Mouse (Mus musculus): ENCODE results near the gene Minos1. TPM values are rescaled to one million over a fixed set of nuclear protein-coding genes. Genes with fewer than 3 reads are reported as not detected.

The Minos1 gene
- total RNA-seq, 2 experiments from 2014 or later = 167 to 517 TPM

DNA sequence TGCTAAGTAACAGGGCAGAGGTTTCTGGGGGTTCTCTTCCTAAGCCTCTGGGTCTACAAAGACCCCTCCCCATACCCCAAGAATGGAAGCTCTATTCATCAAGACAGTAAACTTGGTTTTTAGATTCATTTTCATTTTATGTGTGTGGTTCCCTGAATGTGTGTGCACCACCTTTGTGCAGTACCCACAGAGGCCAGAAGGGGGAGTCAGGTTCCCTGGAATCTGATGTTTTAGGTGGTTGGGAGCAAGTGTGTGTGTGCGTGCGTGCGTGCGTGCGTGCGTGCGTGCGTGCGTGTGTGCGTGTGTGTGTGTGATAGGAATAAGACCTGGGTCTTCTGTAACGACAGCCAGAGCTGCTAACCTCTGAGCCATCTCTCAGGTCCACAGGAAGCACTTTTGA is 14.2 kb upstream of the Minos1 start:
- ATAC-seq (replicated peaks; ENCODE audit: poor library complexity) = peak; percentile 68

DNA sequence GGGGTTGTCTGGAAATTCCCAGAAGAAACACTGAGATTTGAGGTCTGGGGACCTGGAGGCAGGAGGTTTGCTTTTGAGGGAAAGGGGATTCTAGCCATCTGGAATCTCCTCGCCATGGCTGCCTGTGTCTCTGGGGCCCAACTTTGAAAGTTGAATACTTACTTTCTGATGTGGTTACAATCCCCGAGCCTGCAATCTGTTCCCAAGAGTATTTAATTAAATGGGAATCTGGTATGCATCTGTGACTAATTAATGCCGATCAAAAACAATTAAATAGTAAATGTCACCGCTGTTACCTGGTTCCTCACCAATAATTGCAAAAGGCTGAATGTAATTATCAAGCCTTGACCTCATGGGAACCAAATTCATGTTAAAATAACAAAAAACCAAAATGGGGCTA is 13.7 kb upstream of the Minos1 start:
- ATAC-seq (replicated peaks; ENCODE audit: poor library complexity) = no peak

DNA sequence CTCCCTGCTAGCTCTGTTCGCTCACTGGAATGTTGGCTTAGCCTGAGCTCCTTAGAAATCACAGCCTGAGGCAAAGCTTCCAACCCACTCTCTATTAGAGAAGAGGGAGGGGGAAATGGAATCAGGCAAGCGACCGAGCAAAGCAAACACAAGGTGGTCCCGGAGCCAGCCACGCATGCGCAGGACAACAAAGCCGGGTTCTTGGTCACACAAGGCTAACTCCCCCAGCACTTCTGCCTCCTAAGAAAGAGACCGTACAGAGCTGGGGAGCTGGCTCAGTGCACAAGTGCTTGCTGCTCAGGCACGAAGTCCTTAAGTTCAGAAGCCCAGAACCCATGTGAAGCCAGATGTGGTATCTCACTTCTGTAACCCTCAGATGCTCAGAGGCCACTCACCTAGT is 12.1 kb upstream of the Minos1 start:
- no peak for ATAC-seq (replicated peaks; ENCODE audit: poor library complexity)

DNA sequence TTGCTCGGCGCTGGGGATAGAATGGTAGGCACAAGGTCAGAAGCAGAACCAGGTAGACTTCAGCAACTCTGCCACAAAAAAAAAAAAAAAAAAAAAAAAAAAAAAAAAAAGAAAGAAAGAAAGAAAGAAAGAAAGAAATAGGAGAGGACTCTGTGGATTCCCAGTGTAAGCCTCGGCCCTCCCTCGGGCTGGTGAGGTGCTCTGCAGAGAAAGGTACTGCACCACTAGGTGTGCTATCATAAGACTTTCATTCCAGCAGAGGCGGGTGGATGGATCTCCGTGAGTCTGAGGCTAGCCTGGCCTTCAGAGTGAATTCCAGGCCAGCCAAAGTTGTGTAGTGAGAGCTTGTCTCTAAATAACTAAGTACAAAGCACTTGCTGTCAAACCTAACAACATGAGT is 10.9 kb upstream of the Minos1 start:
- peak; percentile 68 for ATAC-seq (replicated peaks; ENCODE audit: poor library complexity)

DNA sequence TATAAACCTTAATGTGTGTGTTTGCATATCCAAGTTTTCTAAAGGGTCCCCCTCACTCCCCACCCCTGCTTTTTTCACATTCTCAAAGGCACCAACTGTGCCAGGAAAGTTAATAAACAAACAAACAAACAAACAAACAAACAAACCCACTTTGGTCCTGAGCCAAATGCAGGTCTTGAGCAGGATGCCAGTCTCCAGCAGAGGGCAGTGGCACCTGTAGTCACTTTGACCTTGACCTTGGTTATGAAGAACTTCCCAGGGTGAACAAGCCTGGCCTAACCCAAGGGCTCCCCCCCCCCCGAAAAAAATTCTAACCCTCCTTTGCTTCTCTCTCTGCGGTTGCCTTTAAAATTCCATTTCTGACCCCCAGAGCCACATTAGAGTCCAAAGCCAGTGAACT is 9.4 kb upstream of the Minos1 start:
- peak; percentile 58; the same call in 1 of the 2 replicates for ATAC-seq (replicated peaks; ENCODE audit: poor library complexity)

DNA sequence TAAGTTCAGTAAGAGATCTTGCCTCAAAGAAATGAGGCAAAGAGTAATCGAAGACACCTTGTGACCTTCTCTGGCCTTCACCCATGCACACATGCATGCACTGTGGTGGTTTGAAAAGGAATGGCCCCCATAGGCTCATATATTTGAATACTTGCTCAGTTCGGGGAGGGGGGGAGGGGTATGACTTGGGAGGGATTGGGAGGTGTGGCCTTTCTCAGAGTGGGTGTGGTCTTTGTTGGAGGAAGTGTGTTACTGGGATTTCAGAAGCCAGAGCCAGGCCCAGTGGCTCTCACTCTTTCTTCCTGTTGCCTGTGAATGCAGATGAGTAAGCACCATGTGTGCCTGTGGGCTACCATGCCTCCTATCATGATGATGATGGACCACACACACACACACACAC is 5.1 kb upstream of the Minos1 start:
- ATAC-seq (replicated peaks; ENCODE audit: poor library complexity) = no peak

DNA sequence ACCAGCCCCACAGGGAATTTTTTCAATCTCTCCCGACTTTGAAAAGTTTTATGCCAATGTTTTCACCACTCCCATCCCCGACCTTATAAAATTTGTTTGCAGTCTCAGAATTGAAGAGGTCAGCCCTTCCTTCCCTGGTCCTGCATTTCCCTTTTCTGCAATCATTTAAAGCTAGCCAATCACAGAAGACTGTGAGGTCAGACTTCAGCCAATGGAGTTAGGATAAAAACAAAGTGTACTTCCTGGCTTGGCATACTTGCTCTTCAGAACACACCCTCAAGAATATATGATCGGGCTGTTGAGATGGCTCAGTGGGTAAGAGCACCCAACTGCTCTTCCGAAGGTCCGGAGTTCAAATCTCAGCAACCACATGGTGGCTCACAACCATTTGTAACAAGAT is 2.2 kb upstream of the Minos1 start:
- ATAC-seq (replicated peaks; ENCODE audit: poor library complexity) = no peak

DNA sequence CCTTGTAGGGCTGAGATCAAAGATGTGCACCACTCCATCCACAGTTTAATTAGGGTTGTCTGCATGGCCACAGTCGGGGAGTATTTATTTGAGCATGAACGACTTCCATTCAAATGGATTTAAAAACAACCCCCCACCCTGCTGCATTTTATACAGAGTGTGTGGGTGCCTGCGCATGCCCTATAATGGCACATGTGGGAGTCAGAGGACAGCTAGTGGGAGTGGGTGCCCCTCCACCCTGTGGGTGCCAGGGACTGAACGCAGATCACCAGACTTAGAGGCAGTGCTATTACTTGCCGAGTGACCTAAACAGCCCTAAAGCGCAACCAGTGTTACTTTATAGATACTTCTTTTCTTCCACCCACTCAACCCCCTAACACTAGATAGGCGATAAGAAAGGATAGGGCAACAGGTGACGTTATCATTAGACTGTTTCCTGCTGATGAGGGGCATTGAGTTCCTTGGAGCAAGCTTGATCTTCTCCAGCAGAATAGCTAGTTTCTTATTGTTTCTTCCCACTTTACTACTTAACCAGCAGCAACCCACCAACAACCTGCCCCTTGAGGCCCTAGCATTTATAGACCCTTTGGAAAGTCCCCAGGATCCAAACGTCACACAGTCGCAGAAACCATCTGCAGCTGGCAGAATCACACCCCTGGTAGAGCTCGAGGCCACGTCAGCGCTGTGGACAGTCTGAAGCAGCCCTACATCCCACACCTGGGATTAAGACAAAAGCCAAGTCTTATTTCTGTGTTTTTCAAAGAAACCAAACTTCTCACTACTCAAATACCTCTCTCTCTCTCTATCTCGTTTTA is 1.2 kb upstream of the Minos1 start:
- ATAC-seq (replicated peaks; ENCODE audit: poor library complexity) = 0 out of 2 replicates have a peak, but pooled peaks have one; percentile 3

DNA sequence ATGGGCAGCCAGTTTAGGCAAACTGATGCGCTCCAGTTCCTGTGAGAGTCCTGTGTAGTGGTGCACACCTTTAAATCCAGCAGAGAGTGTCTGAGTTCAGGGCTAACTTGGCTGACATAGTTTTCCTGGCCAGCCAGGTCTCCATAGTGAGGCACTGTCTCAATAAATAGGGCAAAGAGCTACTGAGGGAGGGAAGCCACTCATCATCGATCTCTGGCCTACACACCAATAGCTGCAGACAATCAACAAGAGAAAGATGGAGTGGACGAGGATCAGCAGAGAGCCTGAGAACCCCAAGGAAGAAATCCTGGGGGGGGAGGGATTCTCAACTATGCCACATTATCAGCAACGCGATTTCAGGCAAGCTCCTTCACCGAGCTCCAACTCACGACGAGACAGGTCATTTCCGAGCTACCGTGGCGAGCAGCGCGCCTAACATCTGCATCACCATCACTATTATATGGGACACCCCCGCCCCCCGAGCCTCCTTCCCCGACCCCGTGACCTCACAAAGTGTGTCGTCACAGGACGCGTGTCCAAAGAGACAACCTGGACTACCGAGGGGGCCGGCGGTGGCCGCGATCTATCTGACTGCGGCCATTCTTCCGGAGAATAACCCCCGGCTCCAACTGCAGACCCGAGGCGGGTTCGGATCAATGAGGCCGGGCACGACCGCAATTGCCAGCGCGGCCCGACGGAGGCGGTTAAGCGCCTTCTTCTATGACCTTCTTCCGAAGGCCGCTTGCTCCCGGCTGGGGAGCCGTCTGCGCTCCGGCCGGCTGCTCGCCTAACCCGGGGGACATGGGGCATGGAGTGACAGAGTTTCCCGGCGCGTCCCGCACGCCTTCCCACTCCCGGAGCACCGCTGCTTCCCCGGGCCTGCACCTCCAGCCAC is 860 bp downstream of the Minos1 start:
- peak; percentile 45 for ATAC-seq (replicated peaks; ENCODE audit: poor library complexity)

DNA sequence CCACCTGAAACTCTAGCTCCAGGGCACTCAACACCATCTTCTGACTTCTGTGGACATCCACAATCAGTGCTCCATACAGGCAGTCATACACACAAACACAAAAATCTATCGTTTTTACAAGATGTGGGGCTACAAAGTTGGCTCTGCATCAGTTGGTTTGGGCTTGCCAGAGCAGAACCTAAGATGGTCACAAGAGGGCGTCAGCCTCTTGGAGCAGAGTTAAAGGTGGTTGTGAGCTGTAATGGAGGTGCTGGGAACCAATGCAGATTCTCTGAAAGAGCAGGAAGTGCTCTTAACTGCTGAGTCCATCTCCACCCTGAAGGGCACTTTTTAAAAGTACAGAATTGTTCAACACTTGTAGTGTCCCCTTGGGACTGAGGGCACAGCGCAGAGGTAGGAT is 4.4 kb downstream of the Minos1 start:
- no peak for ATAC-seq (replicated peaks; ENCODE audit: poor library complexity)

DNA sequence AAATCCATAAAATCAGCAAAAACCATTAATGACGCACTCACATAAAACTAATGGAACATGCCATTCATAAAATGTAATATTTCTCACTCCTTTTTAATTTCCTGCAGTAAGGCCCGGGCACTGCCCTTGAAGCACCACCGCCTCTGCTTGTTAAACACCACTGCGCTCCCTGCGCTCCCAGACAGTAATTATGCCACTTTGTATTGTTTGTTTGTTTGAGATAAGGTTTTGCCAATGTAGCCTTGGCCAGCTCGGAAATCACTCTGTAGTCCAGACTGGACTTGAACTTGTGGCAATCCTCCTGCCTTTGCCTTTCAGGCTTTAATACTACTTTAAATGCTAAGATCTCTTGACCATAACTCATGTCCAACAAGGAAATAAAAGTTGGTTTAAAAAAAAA is 6.0 kb downstream of the Minos1 start:
- no peak for ATAC-seq (replicated peaks; ENCODE audit: poor library complexity)

DNA sequence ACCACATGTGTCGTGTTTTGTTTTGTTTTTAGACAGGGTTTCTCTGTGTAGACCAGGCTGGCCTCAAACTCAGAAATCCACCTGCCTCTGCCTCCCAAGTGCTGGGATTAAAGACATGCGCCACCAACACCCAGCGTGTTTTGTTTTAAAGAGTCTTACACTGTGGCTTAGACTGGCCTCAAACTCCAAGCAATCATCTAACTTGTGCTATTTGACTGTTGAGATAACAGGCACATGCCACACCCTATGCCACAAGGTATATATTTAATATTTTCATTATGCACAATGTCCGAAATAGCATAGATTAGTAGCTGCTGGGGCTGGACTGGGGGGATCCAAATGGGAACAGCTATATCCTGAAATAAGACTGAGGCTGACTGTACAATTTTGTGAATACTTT is 8.4 kb downstream of the Minos1 start:
- peak; percentile 37 for ATAC-seq (replicated peaks; ENCODE audit: poor library complexity)

DNA sequence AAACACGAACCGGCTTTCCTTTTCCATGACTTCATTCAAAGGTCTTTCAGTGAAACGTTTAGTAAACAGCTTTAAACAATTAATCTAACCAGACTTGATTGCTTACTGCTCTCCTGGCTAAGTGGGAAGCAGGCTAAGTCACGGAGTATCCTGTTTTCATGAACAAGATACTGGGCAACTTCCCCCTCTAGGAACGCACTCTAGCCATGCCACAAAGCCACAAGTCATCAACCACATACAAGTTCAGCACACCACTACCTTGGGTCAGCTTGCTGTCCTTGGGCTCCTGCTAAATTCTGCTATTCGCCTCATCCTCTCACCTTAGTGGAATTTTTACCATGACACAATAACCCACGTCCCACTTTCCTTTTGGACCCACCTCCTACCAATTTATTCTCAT is 9.9 kb downstream of the Minos1 start:
- no peak for ATAC-seq (replicated peaks; ENCODE audit: poor library complexity)

DNA sequence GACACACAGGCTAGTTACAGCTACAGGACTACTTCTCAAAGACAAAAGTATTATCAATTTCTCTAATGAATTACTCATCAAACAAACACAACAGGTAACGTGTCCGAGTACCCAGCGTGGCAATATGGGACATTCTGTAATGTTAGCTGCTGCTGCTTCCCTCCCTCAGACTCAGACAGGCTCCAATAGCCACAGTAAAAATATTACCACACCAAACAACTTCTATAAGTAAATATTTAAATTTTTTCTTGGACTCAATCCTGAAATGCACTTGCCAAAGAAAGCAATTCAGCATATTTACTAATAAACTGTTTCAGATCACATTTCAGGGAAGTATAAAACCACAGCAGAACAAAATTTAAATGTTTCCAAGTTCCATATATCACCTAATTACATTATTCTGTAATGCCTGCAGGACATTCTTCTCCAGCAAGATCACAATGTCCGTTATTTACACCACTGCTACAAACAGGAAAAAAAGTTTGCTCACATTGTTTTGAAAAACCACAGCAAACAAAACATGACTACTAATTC is 10.6 kb downstream of the Minos1 start:
- no peak for ATAC-seq (replicated peaks; ENCODE audit: poor library complexity)

DNA sequence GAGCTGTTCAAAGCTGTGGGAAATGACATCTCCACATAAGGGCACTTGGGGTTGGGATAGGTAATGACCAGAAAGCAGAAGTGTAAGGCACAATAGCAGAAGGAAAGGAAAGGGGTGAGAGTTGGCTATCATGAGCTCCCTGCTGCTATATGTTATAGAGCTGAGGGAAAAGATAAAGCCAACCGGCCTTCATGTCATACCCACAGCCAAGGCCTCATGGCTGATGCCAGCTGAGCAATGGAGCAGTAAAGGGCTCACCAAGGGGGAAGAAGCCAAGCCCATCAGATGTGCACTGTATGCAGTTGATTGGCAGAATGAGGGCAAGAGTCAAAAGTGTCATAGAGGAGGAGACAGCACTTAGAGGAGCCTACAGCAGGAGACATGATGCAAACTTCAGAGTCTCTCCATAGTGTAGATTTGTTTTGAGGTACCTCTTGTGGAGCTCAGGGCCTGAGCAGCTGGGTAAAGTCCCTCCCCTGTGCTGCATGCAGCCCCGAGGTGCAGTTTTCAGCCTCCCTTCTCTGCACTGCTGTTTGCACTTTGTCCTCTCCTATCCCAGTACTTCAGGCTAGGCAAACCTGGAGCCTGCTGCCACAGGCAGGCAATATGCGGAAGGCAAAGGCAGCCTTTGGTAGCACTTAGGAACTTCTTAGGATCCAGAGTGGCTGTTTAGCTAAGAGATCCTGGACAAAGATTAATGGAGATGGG is 14.4 kb downstream of the Minos1 start:
- ATAC-seq (replicated peaks; ENCODE audit: poor library complexity) = peak; percentile 88

DNA sequence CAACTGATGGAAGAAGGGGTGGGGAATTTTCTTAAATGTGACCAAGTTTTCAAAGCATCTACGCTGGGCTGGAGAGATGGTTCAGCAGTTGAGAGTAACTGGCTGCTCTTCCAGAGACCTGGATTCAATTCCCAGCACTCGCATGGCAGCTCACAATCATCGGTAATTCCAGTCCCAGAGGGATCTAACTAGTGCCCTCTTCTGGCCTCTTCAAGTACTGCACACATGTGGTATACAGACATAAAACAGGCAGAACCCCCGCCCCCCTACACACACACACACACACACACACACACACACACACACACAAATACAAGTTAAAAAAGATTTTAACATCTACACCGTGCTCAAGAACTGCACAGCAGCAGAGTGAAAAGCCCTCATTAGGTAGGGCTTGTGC is 15.2 kb downstream of the Minos1 start:
- ATAC-seq (replicated peaks; ENCODE audit: poor library complexity) = no peak

DNA sequence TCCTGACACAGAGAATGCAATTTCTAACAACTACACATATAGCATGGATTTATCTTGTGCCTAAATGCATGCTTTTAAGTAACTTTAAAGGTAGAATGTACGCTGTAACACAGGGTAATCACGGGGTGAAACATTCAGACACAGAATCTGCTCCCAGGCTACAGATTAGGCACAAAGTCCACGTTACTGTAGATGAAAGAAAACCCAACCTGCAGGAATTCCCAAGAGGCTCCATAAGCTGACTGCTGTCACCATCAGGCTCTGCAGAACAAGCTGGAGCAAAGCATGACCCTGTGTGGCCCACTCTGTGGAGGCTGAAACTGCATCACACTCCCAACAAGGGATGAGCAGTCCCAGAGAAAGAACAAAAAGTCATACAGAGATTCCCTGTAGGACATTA is 18.4 kb downstream of the Minos1 start:
- ATAC-seq (replicated peaks; ENCODE audit: poor library complexity) = no peak

DNA sequence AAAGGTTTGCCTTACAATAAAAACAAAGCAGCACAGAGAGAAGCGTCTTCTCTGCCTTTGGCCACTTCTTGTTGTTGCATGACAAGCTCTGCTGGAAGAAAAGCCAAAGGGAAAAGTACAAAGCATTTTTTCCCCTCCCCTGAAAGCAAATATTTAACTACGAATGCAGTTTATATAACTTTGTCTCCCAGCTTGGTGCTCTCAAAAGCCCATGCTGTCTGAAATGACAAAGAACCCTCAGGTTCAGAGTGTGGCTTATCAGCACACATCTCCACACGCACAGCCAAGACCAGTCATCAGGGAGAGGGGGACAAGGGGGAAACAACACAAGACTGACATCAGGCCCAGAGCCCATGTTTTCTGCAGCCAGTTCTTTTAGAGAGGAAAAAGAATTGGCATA is 19.5 kb downstream of the Minos1 start:
- no peak for ATAC-seq (replicated peaks; ENCODE audit: poor library complexity)

DNA sequence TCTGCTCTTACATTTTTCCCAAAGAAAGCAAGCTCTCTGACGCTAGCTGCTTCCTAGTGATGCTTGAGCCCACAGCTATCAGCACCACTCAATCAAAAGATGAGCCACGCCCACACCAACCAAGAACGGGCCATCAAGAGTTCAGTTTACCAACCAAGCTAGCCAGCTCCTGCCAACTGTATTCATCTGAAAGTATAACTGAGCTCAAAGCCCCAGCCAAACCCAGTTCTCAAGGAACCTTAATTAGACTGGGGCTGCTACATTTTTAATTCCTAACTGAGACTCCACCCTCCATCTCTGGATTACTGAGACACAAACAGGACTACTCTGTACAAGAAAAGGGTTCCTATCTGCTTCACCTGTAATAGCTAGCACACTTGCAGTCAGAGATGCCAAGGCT is 20.1 kb downstream of the Minos1 start:
- peak; percentile 79 for ATAC-seq (replicated peaks; ENCODE audit: poor library complexity)

DNA sequence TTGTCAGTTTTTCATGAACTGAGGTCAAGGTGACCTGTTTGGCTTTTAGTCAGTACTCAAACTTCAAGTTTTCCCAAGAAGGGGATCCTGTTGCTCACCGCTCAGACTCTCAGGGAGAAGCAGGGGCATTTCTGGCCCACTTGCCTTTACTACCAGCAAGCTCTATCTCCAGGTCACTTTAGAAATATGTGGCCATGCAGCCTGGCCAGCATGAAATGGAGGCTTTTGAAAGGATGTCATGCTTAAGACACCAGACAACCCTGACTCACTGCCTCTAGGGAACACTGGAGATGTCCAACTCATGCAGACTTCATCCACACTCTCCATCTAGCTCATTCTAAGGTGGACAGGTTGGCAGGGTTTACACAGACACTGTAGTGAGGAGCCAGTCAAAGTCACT is 25.5 kb downstream of the Minos1 start:
- ATAC-seq (replicated peaks; ENCODE audit: poor library complexity) = no peak

DNA sequence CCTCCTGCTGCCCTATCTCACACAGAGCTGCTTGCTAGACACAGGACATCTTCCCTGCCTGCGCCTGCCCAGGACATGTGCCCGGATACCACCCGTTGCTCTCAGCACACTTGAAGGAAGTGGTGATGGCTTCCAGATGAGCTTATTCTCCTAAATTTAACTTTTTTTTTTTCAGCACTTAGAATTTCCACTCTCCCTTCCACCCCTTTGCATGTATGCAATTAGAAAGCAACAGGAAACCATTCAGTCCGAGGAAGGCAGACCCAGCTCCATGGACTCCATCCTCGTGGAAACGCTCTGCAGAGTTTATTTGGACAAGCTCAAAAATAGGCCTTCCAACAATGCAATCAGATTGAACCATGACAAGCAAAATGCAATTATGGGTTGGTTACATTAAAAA is 29.4 kb downstream of the Minos1 start:
- ATAC-seq (replicated peaks; ENCODE audit: poor library complexity) = no peak
